Mouse (Mus musculus): ENCODE measurements around the gene Lhfp.

GRCm38 (mm10) chr3:53044682-53045299 is 3.5 kb downstream of the Lhfp start:
- no peak for TF ChIP-seq CTCF (IDR thresholded peaks at IDR 0.05; ENCODE audit: borderline replicate concordance, insufficient read depth, low read depth, low read length)
- no peak for TF ChIP-seq POLR2A (IDR thresholded peaks at IDR 0.05; ENCODE audit: borderline replicate concordance, insufficient read depth, low read length)
